Mouse (Mus musculus): ENCODE data around the gene Acot8.

DNA sequence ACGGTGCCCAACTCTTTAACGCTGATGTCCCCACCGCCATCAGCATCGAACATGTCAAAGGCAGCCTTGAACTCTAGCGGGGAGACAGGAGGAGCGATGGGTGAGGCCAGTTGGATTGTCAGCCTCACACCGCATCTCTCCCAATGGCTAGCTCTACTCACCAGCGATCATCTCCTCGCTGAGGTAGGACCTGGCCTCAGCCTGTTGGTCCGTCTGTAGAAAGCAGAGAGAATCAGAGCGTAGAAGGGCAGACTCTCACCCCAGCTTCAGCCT lies 26.7 kb downstream of the Acot8 start:
- TF ChIP-seq CTCF (IDR thresholded peaks at IDR 0.05; ENCODE audit: low read depth), result no peak
- TF ChIP-seq EP300 (IDR thresholded peaks at IDR 0.05; ENCODE audit: low read depth), result no peak

Data from liver, postnatal 0 days (tissue).